Mouse (Mus musculus) v-Abl transformed pro-B cells (cell line): ENCODE data around the gene Ppp6r3.
"Not testable (repeated sequence)": the region's sequence is repeated elsewhere in the genome, so short reads cannot be mapped to it uniquely, and the experiment has no call there.

Experiments used
- in situ Hi-C, 2 experiments: fragments of 400-800 bp; cut with MboI; formaldehyde crosslinking; loops; one replicate each; pipeline ENCODE4 v1.15.1; 2025; ENCODE audit not compliant: unreplicated experiment in 2 of 2

The Ppp6r3 gene

GRCm38 (mm10) chr19:3533266-3533966 is 42.1 kb downstream of the Ppp6r3 start:
- in situ Hi-C loops: not testable (repeated sequence)

GRCm38 (mm10) chr19:3532717-3533260 is 42.8 kb downstream of the Ppp6r3 start:
- in situ Hi-C loops: no loop called here

DNA sequence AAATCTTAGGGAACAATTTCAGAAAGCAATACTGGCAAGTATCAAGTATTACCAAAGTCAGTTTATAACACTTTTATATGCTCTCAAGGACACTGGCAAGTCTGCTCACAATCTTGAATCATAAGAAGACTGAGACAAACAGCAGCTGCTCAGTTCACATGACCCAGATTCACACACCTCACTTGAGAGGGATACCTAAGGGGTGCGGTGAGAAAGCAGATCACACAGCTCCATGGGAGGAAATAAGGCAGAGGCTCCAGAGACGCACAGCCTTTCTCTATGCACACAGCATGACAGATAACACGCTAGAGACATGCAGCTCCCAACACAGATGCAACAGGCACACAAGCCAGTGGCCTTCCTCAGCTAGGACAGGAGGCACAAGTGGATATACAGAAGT is 45.8 kb downstream of the Ppp6r3 start:
- in situ Hi-C loops: no loop called here

GRCm38 (mm10) chr19:3528646-3529045 is 46.9 kb downstream of the Ppp6r3 start:
- in situ Hi-C loops: no loop called here

DNA sequence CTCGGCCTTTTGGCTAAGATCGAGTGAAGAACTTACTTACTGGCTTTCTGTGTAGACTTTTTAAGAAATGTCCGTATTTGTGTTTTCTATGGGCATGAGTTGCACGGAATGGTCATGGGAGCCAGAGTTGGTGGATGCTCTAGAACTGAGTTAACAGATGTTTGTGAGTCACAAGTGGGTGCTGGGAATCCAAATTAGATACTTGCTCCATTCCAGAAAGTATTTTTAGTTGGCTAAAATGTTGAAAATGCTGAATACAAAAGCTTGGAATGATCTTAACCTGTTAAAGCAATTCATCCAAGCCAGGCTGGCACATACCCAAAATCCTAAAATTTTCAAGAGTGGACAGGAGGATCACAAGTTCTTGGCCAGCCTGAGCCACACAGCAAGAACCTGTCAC is 48.0 kb downstream of the Ppp6r3 start:
- in situ Hi-C loops: no loop called here

DNA sequence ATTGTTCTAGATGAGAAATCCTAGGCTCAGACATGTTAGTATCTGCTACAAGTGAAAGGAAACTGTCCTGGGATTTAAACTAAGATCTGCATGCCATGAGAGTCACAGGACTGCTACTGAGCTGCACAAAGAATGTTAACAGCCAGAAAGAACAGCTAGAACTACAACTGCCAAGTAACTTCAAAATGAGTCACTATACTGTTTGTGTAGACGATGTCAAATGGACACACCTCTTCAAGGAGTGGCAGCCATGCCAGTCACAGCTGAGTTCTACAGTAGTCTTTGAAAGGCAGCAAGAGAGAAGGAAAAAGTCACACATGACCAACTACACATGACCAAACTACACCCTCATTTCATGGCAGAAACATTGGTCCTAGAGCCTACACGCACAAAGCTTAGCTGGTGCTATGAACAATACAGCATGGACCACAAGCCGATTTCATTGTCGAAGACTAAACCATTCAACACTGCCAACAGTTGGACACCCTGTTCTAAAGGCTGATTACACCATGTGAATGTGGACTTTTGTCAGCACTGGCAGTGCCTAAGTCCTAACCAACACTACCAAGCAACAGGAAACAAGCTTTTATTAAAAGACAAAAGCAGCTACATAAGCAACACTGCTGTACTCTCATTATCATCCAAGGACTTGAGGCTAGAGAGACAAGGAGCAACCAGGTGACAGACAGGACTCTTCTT is 55.9 kb downstream of the Ppp6r3 start:
- in situ Hi-C loops: no loop called here

DNA sequence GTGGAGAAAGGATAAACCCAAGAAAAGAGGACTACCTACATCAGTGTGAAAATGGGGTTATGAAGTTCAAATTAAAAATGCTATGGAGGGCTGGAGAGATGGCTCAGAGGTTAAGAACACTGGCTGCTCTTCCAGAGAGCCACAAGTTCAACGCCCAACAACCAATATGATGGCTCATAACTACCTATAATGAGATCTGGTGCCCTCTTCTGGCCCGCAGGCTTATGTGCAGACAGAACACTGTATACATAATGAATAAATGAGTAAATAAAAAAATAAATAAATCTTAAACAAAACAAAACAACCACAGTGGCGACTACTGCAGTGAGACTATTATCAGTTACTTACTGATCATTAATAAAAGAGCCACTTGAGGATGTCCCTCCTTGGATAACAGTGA is 78.3 kb downstream of the Ppp6r3 start:
- in situ Hi-C loops: no loop called here

DNA sequence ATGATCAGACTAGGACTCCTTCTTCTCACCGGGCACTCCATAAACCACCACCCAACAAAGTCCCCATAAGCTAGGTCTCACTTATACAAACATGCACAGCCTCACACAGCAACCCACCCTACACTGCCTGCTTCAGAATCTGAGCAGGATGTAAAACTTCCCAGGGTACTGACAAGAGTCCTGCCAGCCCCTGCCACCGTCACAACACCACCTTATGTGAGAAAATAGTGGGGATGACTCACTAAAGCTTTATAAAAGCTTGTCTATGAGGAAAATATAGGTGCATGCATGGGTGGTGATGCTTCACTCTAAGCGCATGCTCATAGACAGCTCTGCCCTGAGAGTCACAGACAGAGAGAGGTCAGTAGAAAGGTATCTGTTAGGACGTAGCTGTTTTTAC is 85.7 kb downstream of the Ppp6r3 start:
- in situ Hi-C loops: no loop called here

DNA sequence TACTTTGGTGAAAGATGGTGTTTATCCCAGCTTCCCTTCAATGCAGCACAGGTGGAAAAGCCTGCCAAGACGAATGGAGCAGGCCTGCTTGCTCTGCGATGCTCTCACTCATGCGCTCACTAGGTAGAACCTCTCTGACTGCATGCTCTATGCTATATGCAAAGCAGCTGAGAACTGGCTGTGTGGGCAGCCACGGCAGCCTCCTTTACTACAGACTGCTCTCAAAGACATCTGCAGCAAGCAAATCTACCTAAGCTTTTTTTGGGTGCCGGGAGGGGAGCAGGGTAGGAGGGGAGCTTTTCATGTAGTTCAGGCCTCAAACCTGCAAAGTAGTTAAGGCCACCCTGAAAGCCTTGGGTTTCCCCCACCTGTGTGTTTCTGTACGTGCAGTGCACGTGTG is 92.7 kb downstream of the Ppp6r3 start:
- in situ Hi-C loops: no loop called here

DNA sequence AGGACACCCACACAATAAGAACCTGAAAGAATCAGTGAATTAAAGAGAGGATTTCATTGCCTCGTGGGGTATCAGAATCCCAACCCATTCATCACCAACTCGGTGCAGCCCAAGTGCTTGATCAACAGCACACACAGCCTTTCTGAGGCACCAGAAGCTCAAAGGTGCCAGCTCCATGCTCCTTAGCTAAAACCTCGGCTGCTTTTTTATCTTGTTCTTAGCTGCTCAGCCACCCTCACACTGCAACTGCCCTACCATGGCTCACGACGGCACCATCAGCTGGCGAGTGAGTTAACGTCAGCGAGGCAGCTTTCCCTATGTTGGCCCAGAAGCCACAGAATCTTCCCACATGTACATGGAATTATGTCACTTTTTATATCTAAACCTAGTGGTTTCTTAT is 95.4 kb downstream of the Ppp6r3 start:
- in situ Hi-C loops: no loop called here

DNA sequence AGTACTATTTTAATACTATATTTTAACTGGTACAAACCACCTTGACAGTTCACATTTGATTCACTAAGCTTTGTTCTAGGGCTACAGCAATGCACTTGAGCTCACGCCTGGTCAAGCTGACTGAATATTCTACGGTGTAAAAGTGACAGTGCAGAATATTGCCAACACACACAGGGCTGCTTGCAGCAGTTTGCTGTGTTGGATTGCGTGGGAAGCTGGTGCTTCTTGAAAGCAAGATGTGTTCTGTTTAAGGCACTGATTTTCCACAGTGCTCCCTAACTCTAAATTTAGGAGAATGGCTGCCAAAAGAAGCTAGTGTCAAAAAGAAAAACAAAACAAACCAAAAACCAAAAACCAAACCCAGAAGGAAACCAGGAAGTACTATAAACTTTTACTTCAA is 98.6 kb downstream of the Ppp6r3 start:
- in situ Hi-C loops: no loop called here

- in situ Hi-C loops: no loop called here
Observed at GRCm38 (mm10) chr19:3471218-3471617, 104.3 kb downstream of the Ppp6r3 start.

DNA sequence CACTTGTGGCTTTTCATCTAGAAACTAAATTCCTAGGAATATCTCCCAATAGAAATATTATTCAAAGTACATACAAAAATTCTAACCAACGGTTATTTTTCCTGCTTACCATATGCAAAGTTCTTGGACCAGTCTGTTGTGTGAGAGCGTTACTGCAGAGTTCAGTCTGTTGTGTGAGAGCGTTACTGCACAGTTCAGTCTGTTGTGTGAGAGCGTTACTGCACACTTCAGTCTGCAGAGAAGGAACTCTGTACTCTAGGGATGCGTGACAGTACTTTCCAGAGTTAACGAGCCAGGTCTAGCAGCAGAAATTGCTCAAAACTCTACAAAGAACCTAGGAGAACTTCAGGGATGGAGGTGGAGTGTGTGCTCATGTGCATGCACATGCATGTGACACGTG is 108.0 kb downstream of the Ppp6r3 start:
- in situ Hi-C loops: no loop called here

GRCm38 (mm10) chr19:3459986-3460385 is 115.6 kb downstream of the Ppp6r3 start:
- in situ Hi-C loops: no loop called here

GRCm38 (mm10) chr19:3458331-3459099 is 117.0 kb downstream of the Ppp6r3 start:
- in situ Hi-C loops: no loop called here

DNA sequence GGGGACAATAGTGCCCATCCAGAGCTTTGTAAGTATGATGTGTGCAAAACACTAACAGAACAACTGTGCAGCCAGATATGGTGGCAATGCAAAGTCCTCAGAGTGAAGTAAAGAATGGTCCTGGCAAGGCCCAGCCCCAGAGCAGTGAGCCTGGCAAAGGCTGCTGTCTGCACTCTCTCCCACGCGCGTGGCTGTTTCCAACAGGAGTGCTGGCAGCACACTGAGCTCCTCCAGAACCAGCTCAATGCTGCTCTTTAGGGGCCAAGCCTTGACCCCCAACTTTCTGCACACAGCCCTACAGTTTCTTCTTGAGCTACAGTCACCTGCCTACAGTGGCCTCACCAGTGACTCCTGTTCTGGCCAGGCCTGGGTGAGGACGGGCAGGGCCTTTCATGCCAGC is 117.8 kb downstream of the Ppp6r3 start:
- in situ Hi-C loops: no loop called here

- in situ Hi-C loops: loop anchor here in 1 of 2 experiments (5.0 kb wide), 1 partner anchor 159 kb away; no protein-coding TSS in a partner anchor
Observed at GRCm38 (mm10) chr19:3451649-3452048, 123.9 kb downstream of the Ppp6r3 start.

- in situ Hi-C loops: loop anchor here in 1 of 2 experiments (5.0 kb wide), 1 partner anchor 159 kb away; no protein-coding TSS in a partner anchor
Observed at GRCm38 (mm10) chr19:3451170-3451569, 124.4 kb downstream of the Ppp6r3 start.

GRCm38 (mm10) chr19:3450714-3451113 is 124.8 kb downstream of the Ppp6r3 start:
- in situ Hi-C loops: loop anchor here in 1 of 2 experiments (5.0 kb wide), 1 partner anchor 158 kb away; no protein-coding TSS in a partner anchor

GRCm38 (mm10) chr19:3449248-3449647 is 126.3 kb downstream of the Ppp6r3 start:
- in situ Hi-C loops: loop anchor here (5.0 to 10.0 kb wide), 3 partner anchors 52 to 157 kb away; partner anchors contain the start of gene Cpt1a (in 1 of the 2)

GRCm38 (mm10) chr19:3447348-3447747 is 128.2 kb downstream of the Ppp6r3 start:
- in situ Hi-C loops: loop anchor here (5.0 to 10.0 kb wide), 3 partner anchors 50 to 155 kb away; partner anchors contain the start of gene Cpt1a (in 1 of the 2)
